Mouse (Mus musculus) neural tube, embryonic 14.5 days (tissue): ENCODE measurements at regions not wholly inside any gene's neighbourhood (a gene's known extent, or its start where the extent isn't known, plus 50 kb on each side); places are given as distances from the start of the nearest gene placed in this dataset.

Source experiments
- ATAC-seq: fragments of 200-750 bp; cut with Nextera tagmentation; 2 replicates; pipeline ENCODE4 v1.8.0; 2017; ENCODE audit warnings: low read depth, mild to moderate bottlenecking, moderate TSS enrichment, moderate library complexity
- H3K27ac ChIP-seq: fragments of 300-500 bp; sonication (generic); 2 replicates; pipeline ENCODE4 v1.5.1; 2014; ENCODE audit warnings: low read depth, mild to moderate bottlenecking, control low read depth, low read length, moderate library complexity, mixed read lengths
- H3K27me3 ChIP-seq: fragments of 300-500 bp; sonication (generic); 2 replicates; pipeline ENCODE4 v1.6.1; 2014; ENCODE audit warnings: low read length; ENCODE audit not compliant: control insufficient read depth, insufficient read depth
- H3K36me3 ChIP-seq: fragments of 300-500 bp; sonication (generic); 2 replicates; pipeline ENCODE4 v1.6.1; 2014; ENCODE audit warnings: low read length, mixed read lengths; ENCODE audit not compliant: control insufficient read depth, insufficient read depth
- H3K4me1 ChIP-seq: fragments of 300-500 bp; sonication (generic); 2 replicates; pipeline ENCODE4 v1.6.1; 2014; ENCODE audit warnings: low read length; ENCODE audit not compliant: control insufficient read depth, insufficient read depth
- H3K4me2 ChIP-seq: fragments of 300-500 bp; sonication (generic); 2 replicates; pipeline ENCODE4 v1.6.1; 2014; ENCODE audit warnings: mild to moderate bottlenecking, low read depth, low read length, control low read depth
- H3K4me3 ChIP-seq: fragments of 300-500 bp; sonication (generic); 2 replicates; pipeline ENCODE4 v1.5.1; 2014; ENCODE audit warnings: low read depth, low read length, control low read depth, mixed read lengths
- H3K9ac ChIP-seq: fragments of 300-500 bp; sonication (generic); replicated peaks from 2 replicates; pipeline ENCODE4 v1.6.1; 2014; ENCODE audit warnings: low read depth, mild to moderate bottlenecking, control low read depth, low read length, mixed read lengths
- H3K9me3 ChIP-seq: fragments of 300-500 bp; sonication (generic); 2 replicates; pipeline ENCODE4 v1.6.1; 2016; ENCODE audit warnings: low read length; ENCODE audit not compliant: control insufficient read depth
- WGBS: fragments of 180-500 bp; shearing (Covaris S2); extraction: QIAGEN DNeasy Blood & Tissue Kit; methylation state at CpG from one replicate; pipeline ENCODE4 v1.1.7; 2014; 5-methylcytosine and 5-hydroxymethylcytosine counted together

GRCm38 (mm10) chr10:102685833-102686434, 173.9 kb downstream of the Rassf9 start:
- Histone ChIP-seq H3K9ac (no peak overlapping the region), H3K27me3 (no peaks in the 10 kb centered on the region), H3K27ac (no peak overlapping the region), H3K36me3 (no peaks in the 10 kb centered on the region), H3K4me3 (no peak overlapping the region), H3K4me2 (no peak overlapping the region), H3K9me3 (no peaks in the 10 kb centered on the region), H3K4me1 (no peaks in the 10 kb centered on the region)
- ATAC-seq: no peak
- 64% methylated on average over 7 of the region's 7 CpGs for WGBS

DNA sequence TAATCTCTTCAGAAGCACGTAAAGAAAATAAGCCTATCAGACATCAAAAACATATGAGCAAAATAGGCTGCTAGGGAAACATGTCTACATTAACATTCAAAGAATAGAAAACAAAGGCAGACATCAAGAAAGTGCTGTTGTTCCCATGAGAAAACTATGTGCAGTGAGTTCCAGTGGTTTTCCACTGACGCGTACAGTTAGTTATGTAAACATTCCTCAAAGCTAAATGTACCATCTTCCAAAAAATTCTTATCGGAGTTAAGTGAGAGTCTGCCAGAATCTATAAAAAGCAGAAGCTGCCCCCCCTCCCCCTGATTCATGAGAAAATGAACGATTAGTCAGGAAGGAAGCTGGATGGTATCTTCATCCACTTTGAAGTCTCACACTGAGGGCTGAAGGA, 155.3 kb downstream of the Rassf9 start:
- no peak for ATAC-seq
- H3K9me3 ChIP-seq: no peaks in the 10 kb centered on the region
- no peaks in the 10 kb centered on the region for H3K27me3 ChIP-seq
- no peak overlapping the region for H3K4me2 ChIP-seq
- H3K9ac ChIP-seq: no peak overlapping the region
- no peaks in the 10 kb centered on the region for H3K4me1 ChIP-seq
- H3K27ac ChIP-seq: no peak overlapping the region
- WGBS: 82% methylated on average over 5 of the region's 5 CpGs
- no peak overlapping the region for H3K4me3 ChIP-seq
- no peaks in the 10 kb centered on the region for H3K36me3 ChIP-seq

DNA sequence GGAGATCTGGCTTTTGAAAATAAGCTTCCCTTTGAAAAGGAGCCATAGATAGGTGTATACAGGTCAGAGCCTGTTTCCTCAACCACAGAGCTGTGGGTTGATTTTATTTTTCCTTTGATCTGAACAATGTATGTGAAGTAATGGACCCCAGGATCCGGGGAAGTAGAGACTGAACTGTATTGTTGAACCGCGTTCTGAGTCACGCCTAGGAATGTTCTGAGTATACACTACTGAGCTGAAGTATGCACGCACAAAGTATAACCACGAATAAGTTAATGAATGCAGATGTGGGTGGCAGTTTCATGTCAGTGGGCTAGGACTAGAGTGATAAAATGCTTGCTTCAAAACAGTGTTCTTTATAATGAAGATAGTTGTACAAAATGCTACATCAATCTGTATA, 147.7 kb downstream of the Rassf9 start:
- WGBS: 67% methylated on average over 6 of the region's 6 CpGs
- Histone ChIP-seq H3K27me3 (no peaks in the 10 kb centered on the region), H3K4me2 (no peak overlapping the region), H3K27ac (no peak overlapping the region), H3K4me1 (no peaks in the 10 kb centered on the region), H3K9ac (no peak overlapping the region), H3K9me3 (no peaks in the 10 kb centered on the region), H3K4me3 (no peak overlapping the region), H3K36me3 (no peaks in the 10 kb centered on the region)
- ATAC-seq: no peak

- 81% methylated on average over 2 of the region's 2 CpGs for WGBS
Observed at GRCm38 (mm10) chr10:102636507-102636906, 124.5 kb downstream of the Rassf9 start.

GRCm38 (mm10) chr10:102633438-102633837, 121.4 kb downstream of the Rassf9 start:
- no peaks in the 10 kb centered on the region for H3K4me1 ChIP-seq
- no peak overlapping the region for H3K4me2 ChIP-seq
- no peak overlapping the region for H3K9ac ChIP-seq
- no peak overlapping the region for H3K4me3 ChIP-seq
- ATAC-seq: no peak
- WGBS: 75% methylated on average over 4 of the region's 4 CpGs
- no peaks in the 10 kb centered on the region for H3K27me3 ChIP-seq
- no peaks in the 10 kb centered on the region for H3K36me3 ChIP-seq
- H3K9me3 ChIP-seq: no peaks in the 10 kb centered on the region
- H3K27ac ChIP-seq: no peak overlapping the region

More at GRCm38 (mm10) chr10:102636507-102636906, 124.5 kb downstream of the Rassf9 start:
- H3K4me2 ChIP-seq: no peak overlapping the region
- H3K4me3 ChIP-seq: no peak overlapping the region
- no peaks in the 10 kb centered on the region for H3K4me1 ChIP-seq
- no peaks in the 10 kb centered on the region for H3K27me3 ChIP-seq
- no peaks in the 10 kb centered on the region for H3K36me3 ChIP-seq
- no peak for ATAC-seq
- no peak overlapping the region for H3K9ac ChIP-seq
- no peak overlapping the region for H3K27ac ChIP-seq
- H3K9me3 ChIP-seq: no peaks in the 10 kb centered on the region

DNA sequence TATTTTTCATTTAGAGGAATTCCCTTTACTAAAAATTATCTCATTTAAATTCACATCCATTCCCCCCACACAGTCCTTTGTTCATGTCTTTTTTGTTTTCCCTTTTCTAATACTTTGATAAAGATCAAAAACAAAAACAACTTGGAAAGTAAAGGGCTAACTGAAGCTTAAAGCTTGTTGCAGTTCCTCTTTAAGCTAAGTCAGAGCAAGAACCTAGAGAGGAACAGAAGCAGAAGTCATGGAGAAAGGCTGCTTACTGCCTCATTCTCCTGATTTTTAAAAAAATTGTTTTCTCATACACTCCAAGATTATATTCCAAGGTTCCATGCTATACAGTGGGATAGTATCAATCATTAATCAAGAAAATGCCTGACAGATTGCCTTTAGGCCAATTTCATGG, 116.6 kb downstream of the Rassf9 start:
- no peaks in the 10 kb centered on the region for H3K36me3 ChIP-seq
- no peak for ATAC-seq
- H3K27ac ChIP-seq: no peak overlapping the region
- H3K4me2 ChIP-seq: no peak overlapping the region
- H3K27me3 ChIP-seq: no peaks in the 10 kb centered on the region
- no peaks in the 10 kb centered on the region for H3K9me3 ChIP-seq
- no peak overlapping the region for H3K9ac ChIP-seq
- H3K4me3 ChIP-seq: no peak overlapping the region
- no peaks in the 10 kb centered on the region for H3K4me1 ChIP-seq

- ATAC-seq: no peak
- Histone ChIP-seq H3K4me3 (no peak overlapping the region), H3K4me2 (no peak overlapping the region), H3K9ac (no peak overlapping the region), H3K27ac (no peak overlapping the region), H3K9me3 (no peaks in the 10 kb centered on the region), H3K4me1 (no peaks in the 10 kb centered on the region), H3K36me3 (no peaks in the 10 kb centered on the region), H3K27me3 (no peaks in the 10 kb centered on the region)
- WGBS: 85% methylated on average over 3 of the region's 3 CpGs
Observed at GRCm38 (mm10) chr10:102623895-102624294, 111.9 kb downstream of the Rassf9 start.

GRCm38 (mm10) chr10:102622583-102623008, 110.6 kb downstream of the Rassf9 start:
- H3K27me3 ChIP-seq: no peaks in the 10 kb centered on the region
- H3K9ac ChIP-seq: no peak overlapping the region
- H3K9me3 ChIP-seq: no peaks in the 10 kb centered on the region
- H3K27ac ChIP-seq: no peak overlapping the region
- no peaks in the 10 kb centered on the region for H3K4me1 ChIP-seq
- 75% methylated on average over 2 of the region's 2 CpGs for WGBS
- no peak overlapping the region for H3K4me3 ChIP-seq
- no peak overlapping the region for H3K4me2 ChIP-seq
- no peak for ATAC-seq
- H3K36me3 ChIP-seq: no peaks in the 10 kb centered on the region

GRCm38 (mm10) chr10:102618711-102619110, 106.7 kb downstream of the Rassf9 start:
- no peak for ATAC-seq
- Histone ChIP-seq H3K27me3 (no peaks in the 10 kb centered on the region), H3K4me1 (no peaks in the 10 kb centered on the region), H3K9ac (no peak overlapping the region), H3K36me3 (no peaks in the 10 kb centered on the region), H3K9me3 (no peaks in the 10 kb centered on the region), H3K4me3 (no peak overlapping the region), H3K27ac (no peak overlapping the region), H3K4me2 (no peak overlapping the region)
- WGBS: 79% methylated on average over 2 of the region's 2 CpGs
